Mouse (Mus musculus): ENCODE data around the gene Gtse1. TPM values are rescaled to one million over a fixed set of nuclear protein-coding genes. Genes with fewer than 3 reads are reported as not detected.

Gene Gtse1
- polyA plus RNA-seq (2015; fragmentation: Nextera tagmentation; extraction: Ambion mirVana), result 12.8 and 14.9 TPM in 2 replicates

GRCm38 (mm10) chr15:85859490-85860031 lies at the start of gene Gtse1:
TSS of gene Gtse1 (plus strand) at chr15:85859745.
- peaks cover 26% of the 10 kb centered on the region for H3K4me1 ChIP-seq (replicated peaks)
- peaks cover 26% of the 10 kb centered on the region for H3K36me3 ChIP-seq
- H3K4me2 ChIP-seq (replicated peaks), result peak within 1 kb of the TSS; percentile 85
- H3K27ac ChIP-seq, result peak within 1 kb of the TSS; percentile 80
- H3K9me3 ChIP-seq, result no peaks in the 10 kb centered on the region
- WGBS, result under 1% methylated on average over 42 of the region's 42 CpGs
- peak within 1 kb of the TSS; percentile 63 for H3K4me3 ChIP-seq (replicated peaks)
- H3K9ac ChIP-seq (replicated peaks), result peak within 1 kb of the TSS; percentile 87
- ATAC-seq, result peak; percentile 99
- no peaks in the 10 kb centered on the region for H3K27me3 ChIP-seq

DNA sequence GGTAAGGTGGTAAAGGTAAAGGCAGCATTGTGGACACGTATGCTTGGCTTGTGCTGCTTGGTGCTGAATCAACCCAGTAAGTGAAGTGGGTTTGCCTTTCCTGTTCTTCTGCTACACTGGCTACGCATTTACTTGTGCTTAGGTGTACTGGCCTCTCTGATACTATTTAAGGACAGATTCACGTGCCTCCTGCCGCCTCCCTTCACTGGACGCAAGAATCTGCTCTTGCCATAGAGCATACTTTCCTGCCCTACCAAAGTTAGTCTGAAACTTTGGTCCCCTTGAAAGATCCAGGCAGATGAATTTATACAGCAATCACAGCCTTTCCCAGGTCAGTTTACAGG lies 49.1 kb upstream of the Gtse1 start:
- H3K27me3 ChIP-seq, result no peaks in the 10 kb centered on the region
- peak overlapping the region; percentile 76 for H3K4me3 ChIP-seq (replicated peaks)
- no peaks in the 10 kb centered on the region for H3K36me3 ChIP-seq
- no peak overlapping the region for H3K27ac ChIP-seq
- H3K4me1 ChIP-seq (replicated peaks), result peaks cover 14% of the 10 kb centered on the region
- no peaks in the 10 kb centered on the region for H3K9me3 ChIP-seq
- 90% methylated on average over 5 of the region's 5 CpGs for WGBS
- 0 out of 2 replicates have a peak overlapping the region, but pooled peaks have one; percentile 79 for H3K9ac ChIP-seq (replicated peaks)
- ATAC-seq, result no peak
- H3K4me2 ChIP-seq (replicated peaks), result peak overlapping the region; percentile 89

DNA sequence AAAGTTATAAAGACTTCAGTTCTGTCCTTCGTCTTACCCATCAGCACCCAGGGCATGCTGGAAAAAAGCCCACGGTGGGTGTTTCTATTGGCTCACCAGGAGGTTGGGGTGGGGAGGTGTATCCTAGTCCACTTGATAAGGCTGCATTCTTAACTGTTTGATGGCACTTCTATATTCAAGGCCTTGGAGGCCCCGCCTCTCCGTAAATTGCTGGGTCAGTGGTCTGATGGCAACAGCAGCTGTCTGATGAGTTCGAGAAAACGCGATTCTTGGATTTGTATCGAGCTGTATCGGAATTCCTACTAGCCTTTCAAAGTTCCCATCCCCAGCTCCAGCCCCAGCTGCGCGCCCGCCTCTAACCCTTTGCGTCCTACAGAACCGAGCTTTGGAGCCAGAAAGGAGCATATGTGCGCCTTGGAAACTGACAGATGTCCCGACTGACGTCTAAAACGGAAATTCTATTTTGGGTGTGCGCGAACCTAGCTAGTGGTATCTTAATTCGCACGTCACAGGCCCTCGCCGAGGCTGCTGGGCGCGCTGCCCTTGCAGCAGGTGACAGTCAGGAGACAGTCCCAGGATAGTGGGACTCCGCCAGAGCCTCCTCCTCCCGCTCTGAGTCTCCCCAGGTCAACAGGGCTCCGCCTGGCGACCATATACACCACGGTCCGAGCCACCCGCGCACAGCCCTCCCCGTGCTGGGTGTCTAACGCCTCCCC lies 48.6 kb upstream of the Gtse1 start:
- WGBS, result 5% methylated on average over 36 of the region's 36 CpGs

GRCm38 (mm10) chr15:85811535-85812277 lies 47.8 kb upstream of the Gtse1 start, which contains the start of gene Cdpf1:
TSS of gene Cdpf1 (minus strand) at chr15:85811697.
- Histone ChIP-seq H3K27ac (peak within 1 kb of the TSS; percentile 86), H3K4me1 (replicated peaks) (peaks cover 14% of the 10 kb centered on the region), H3K4me3 (replicated peaks) (peak within 1 kb of the TSS; percentile 76), H3K27me3 (no peaks in the 10 kb centered on the region), H3K9me3 (no peaks in the 10 kb centered on the region), H3K4me2 (replicated peaks) (peak within 1 kb of the TSS; percentile 89), H3K36me3 (no peaks in the 10 kb centered on the region), H3K9ac (replicated peaks) (peak within 1 kb of the TSS; percentile 79)
- ATAC-seq, result peak; percentile 94
- WGBS, result 2% methylated on average over 36 of the region's 36 CpGs

More for the DNA sequence above, 48.6 kb upstream of the Gtse1 start:
- H3K4me3 ChIP-seq (replicated peaks), result peak overlapping the region; percentile 76
- peaks cover 14% of the 10 kb centered on the region for H3K4me1 ChIP-seq (replicated peaks)
- no peaks in the 10 kb centered on the region for H3K9me3 ChIP-seq
- no peaks in the 10 kb centered on the region for H3K36me3 ChIP-seq
- peak overlapping the region; percentile 79 for H3K9ac ChIP-seq (replicated peaks)
- H3K4me2 ChIP-seq (replicated peaks), result peak overlapping the region; percentile 89
- H3K27me3 ChIP-seq, result no peaks in the 10 kb centered on the region
- peak overlapping the region; percentile 86 for H3K27ac ChIP-seq
- ATAC-seq, result peak; percentile 93

DNA sequence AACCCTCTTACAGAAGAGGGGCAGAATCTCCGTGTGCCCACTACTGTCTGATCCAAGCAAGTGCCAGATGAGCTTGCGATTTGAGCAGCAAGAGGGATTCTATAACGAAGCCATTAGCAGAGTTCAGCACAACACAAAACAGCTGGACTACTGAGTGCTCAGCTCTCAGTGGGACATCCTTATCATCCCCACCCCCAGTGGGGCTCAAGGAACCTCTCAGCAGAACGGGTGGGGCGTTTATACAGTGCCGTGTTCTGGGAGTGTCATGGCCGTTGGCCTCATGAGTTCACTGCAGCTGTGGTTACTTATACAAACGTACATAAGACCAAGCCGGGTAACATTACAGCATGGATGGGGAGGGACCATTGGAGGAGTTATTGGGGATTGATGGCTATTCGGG lies 46.1 kb upstream of the Gtse1 start:
- Histone ChIP-seq H3K27me3 (no peaks in the 10 kb centered on the region), H3K9ac (replicated peaks) (no peak overlapping the region), H3K27ac (no peak overlapping the region), H3K36me3 (no peaks in the 10 kb centered on the region), H3K9me3 (peaks cover 11% of the 10 kb centered on the region), H3K4me1 (replicated peaks) (peaks cover 14% of the 10 kb centered on the region), H3K4me2 (replicated peaks) (no peak overlapping the region), H3K4me3 (replicated peaks) (no peak overlapping the region)
- no peak for ATAC-seq
- WGBS, result 77% methylated on average over 10 of the region's 10 CpGs

DNA sequence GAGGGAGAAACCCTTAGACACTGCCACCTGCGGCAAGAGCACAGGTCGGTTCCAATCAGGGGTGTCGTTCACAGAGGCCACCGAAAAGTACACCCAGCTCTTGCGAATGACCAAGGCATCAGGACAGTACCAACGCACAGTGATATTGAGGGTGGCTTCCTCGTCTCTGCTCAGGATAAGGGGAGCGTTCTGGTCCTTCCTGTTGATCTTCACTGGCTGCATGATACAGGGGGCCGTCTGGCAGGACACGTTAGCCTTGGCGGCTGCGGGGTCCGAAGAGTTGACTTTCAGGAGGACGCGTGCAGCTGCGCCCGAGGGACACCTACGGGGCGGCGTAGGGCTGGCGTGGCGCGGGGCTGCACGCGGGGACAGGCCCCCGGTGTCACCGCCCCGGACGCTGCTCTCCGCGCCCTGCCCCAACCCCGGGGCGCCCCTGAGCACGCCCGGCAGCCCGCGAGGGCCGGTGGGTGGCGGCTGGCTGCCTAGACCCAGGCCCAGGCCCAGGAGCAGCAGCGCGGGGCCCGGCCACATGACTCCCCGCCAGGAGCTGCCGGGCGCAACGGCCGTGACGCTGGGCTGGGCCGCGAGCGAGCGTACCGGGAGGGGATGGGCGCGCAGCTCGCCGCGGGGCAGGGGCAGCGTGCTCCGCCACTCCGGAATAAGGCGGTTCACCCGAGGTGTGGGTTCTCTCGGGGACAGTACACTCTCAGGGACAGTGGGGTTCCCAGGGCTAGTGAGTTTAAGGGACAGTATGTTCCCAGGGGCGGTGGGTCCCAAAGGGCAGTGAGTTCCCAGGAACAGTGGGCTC lies 38.1 kb upstream of the Gtse1 start, which contains the start of gene Pkdrej:
TSS of gene Pkdrej (minus strand) at position 532 of the 808 bp plus-strand sequence.
- WGBS, result 2% methylated on average over 57 of the region's 65 CpGs
- peak; percentile 83 for ATAC-seq
- H3K27me3 ChIP-seq, result peaks cover 34% of the 10 kb centered on the region

GRCm38 (mm10) chr15:85822011-85822359 lies 37.6 kb upstream of the Gtse1 start:
- WGBS, result 9% methylated on average over 4 of the region's 4 CpGs
- H3K4me2 ChIP-seq (replicated peaks), result peak overlapping the region; percentile 90
- peak; percentile 53; the same call in 1 of the 2 replicates for ATAC-seq
- H3K9me3 ChIP-seq, result peaks cover 12% of the 10 kb centered on the region
- H3K4me1 ChIP-seq (replicated peaks), result peaks cover 12% of the 10 kb centered on the region
- H3K27ac ChIP-seq, result no peak overlapping the region
- H3K4me3 ChIP-seq (replicated peaks), result peak overlapping the region; percentile 48
- peak overlapping the region; percentile 71 for H3K9ac ChIP-seq (replicated peaks)
- H3K36me3 ChIP-seq, result no peaks in the 10 kb centered on the region
- peaks cover 34% of the 10 kb centered on the region for H3K27me3 ChIP-seq

More for the DNA sequence above, 38.1 kb upstream of the Gtse1 start, which contains the start of gene Pkdrej:
- Histone ChIP-seq H3K27ac (no peak within 1 kb of the TSS), H3K9ac (replicated peaks) (peak within 1 kb of the TSS; percentile 71), H3K9me3 (peaks cover 12% of the 10 kb centered on the region), H3K4me2 (replicated peaks) (peak within 1 kb of the TSS; percentile 90), H3K36me3 (no peaks in the 10 kb centered on the region), H3K4me3 (replicated peaks) (peak within 1 kb of the TSS; percentile 48), H3K4me1 (replicated peaks) (peaks cover 12% of the 10 kb centered on the region)

DNA sequence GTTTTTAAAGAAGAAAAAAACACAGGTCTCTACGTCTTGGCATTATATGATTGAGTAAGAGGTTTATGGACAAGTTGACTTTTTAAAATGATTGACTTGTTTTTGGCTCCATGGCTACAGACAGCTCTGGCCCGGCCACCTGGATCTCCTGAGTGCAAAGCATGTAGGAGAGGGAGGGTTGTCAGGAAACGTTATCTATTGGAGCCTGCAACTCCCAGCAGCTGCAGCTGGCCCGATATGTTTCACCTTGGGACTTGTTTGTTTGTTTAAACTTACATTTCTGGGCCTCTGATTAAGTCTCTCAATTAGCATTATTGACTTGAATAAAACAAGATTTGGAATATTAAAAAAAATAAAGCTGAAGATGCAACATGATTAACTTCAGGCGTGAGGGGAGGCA lies 32.9 kb upstream of the Gtse1 start:
- Histone ChIP-seq H3K9ac (replicated peaks) (no peak overlapping the region), H3K4me3 (replicated peaks) (no peak overlapping the region), H3K9me3 (no peaks in the 10 kb centered on the region), H3K27ac (no peak overlapping the region), H3K36me3 (no peaks in the 10 kb centered on the region), H3K27me3 (peaks cover 10% of the 10 kb centered on the region), H3K4me2 (replicated peaks) (no peak overlapping the region), H3K4me1 (replicated peaks) (peaks cover 9% of the 10 kb centered on the region)
- WGBS, result 83% methylated on average over 5 of the region's 5 CpGs
- no peak for ATAC-seq

- no peaks in the 10 kb centered on the region for H3K27me3 ChIP-seq
Observed at GRCm38 (mm10) chr15:85828071-85828470, 31.5 kb upstream of the Gtse1 start.

DNA sequence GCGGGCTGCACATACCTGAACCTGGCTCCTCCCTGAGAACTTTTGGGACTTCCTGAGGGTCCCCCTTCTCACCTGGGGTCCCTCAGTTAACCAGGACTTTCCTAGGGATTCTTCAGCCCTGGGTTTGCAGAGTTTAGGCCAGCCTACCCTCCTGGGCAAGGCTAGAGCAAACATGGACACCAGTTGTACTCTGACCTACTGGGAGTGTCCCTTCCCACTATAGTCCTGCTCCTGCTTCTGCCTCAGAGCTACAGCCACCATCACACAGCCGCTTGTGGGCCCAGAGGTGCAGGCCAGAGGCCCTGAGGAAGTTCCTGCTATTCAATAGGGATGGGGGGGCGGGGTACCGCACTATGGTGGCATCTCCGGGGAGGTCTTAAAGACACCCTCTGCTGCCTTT lies 30.1 kb upstream of the Gtse1 start:
- H3K9ac ChIP-seq (replicated peaks), result no peak overlapping the region
- no peaks in the 10 kb centered on the region for H3K36me3 ChIP-seq
- H3K27ac ChIP-seq, result no peak overlapping the region
- WGBS, result 71% methylated on average over 5 of the region's 5 CpGs
- no peak for ATAC-seq
- H3K4me3 ChIP-seq (replicated peaks), result no peak overlapping the region
- peaks cover 12% of the 10 kb centered on the region for H3K4me1 ChIP-seq (replicated peaks)
- no peak overlapping the region for H3K4me2 ChIP-seq (replicated peaks)
- H3K27me3 ChIP-seq, result no peaks in the 10 kb centered on the region
- H3K9me3 ChIP-seq, result no peaks in the 10 kb centered on the region

More at GRCm38 (mm10) chr15:85828071-85828470, 31.5 kb upstream of the Gtse1 start:
- 87% methylated on average over 4 of the region's 4 CpGs for WGBS
- no peaks in the 10 kb centered on the region for H3K36me3 ChIP-seq
- H3K4me1 ChIP-seq (replicated peaks), result peaks cover 12% of the 10 kb centered on the region
- no peak for ATAC-seq
- H3K4me3 ChIP-seq (replicated peaks), result no peak overlapping the region
- H3K4me2 ChIP-seq (replicated peaks), result no peak overlapping the region
- H3K27ac ChIP-seq, result no peak overlapping the region
- no peaks in the 10 kb centered on the region for H3K9me3 ChIP-seq
- no peak overlapping the region for H3K9ac ChIP-seq (replicated peaks)

GRCm38 (mm10) chr15:85831954-85832590 lies 27.5 kb upstream of the Gtse1 start, which contains the start of gene Ttc38:
TSS of gene Ttc38 (plus strand) at chr15:85832306.
- peak within 1 kb of the TSS; percentile 67 for H3K9ac ChIP-seq (replicated peaks)
- no peak within 1 kb of the TSS for H3K27ac ChIP-seq
- H3K9me3 ChIP-seq, result no peaks in the 10 kb centered on the region
- peak within 1 kb of the TSS; percentile 62 for H3K4me3 ChIP-seq (replicated peaks)
- peak within 1 kb of the TSS; percentile 72 for H3K4me2 ChIP-seq (replicated peaks)
- WGBS, result 2% methylated on average over 27 of the region's 27 CpGs
- peaks cover 12% of the 10 kb centered on the region for H3K4me1 ChIP-seq (replicated peaks)
- peak; percentile 96 for ATAC-seq
- H3K36me3 ChIP-seq, result no peaks in the 10 kb centered on the region
- H3K27me3 ChIP-seq, result no peaks in the 10 kb centered on the region

Measured in midbrain, embryonic 13.5 days (tissue).